Mouse (Mus musculus) hindlimb bud, embryonic 11.5 days (tissue): Measurements from ENCODE around the gene Pakap.
A peak's percentile ranks its signal among the peaks of the same experiment; 100 is the strongest.

Experiments
- DNase-seq: peaks from one replicate; pipeline ENCODE4 v3.0.0-alpha.2; 2012; ENCODE audit warnings: low read depth, low spot score; ENCODE audit errors: extremely low spot score

The Pakap gene

GRCm38 (mm10) chr4:57570229-57570628, 2.2 kb downstream of the Pakap start:
- no peak for DNase-seq

- no peak for DNase-seq
These were observed 6.2 kb downstream of the Pakap start for GRCm38 (mm10) chr4:57574181-57574580.

GRCm38 (mm10) chr4:57574646-57575045, 6.7 kb downstream of the Pakap start:
- DNase-seq, result no peak

GRCm38 (mm10) chr4:57575686-57576085, 7.7 kb downstream of the Pakap start:
- DNase-seq, result no peak

- no peak for DNase-seq
These were observed 8.1 kb downstream of the Pakap start for GRCm38 (mm10) chr4:57576095-57576494.

- no peak for DNase-seq
These were observed 11.7 kb downstream of the Pakap start for GRCm38 (mm10) chr4:57579683-57580082.

GRCm38 (mm10) chr4:57585281-57585800, 17.4 kb downstream of the Pakap start:
- no peak for DNase-seq

GRCm38 (mm10) chr4:57586933-57587658, 19.1 kb downstream of the Pakap start:
- DNase-seq, result no peak

- DNase-seq, result no peak
These were observed 20.4 kb downstream of the Pakap start for GRCm38 (mm10) chr4:57588356-57588755.

- no peak for DNase-seq
These were observed 24.8 kb downstream of the Pakap start for GRCm38 (mm10) chr4:57592751-57593150.

- no peak for DNase-seq
These were observed 32.0 kb downstream of the Pakap start for GRCm38 (mm10) chr4:57599946-57600345.

- no peak for DNase-seq
These were observed 32.9 kb downstream of the Pakap start for GRCm38 (mm10) chr4:57600685-57601457.

- no peak for DNase-seq
These were observed 33.5 kb downstream of the Pakap start for GRCm38 (mm10) chr4:57601458-57601835.

GRCm38 (mm10) chr4:57601903-57602617, 34.1 kb downstream of the Pakap start:
- no peak for DNase-seq

- DNase-seq, result no peak
These were observed 38.3 kb downstream of the Pakap start for GRCm38 (mm10) chr4:57606258-57606657.

GRCm38 (mm10) chr4:57607247-57607942, 39.4 kb downstream of the Pakap start:
- DNase-seq, result peak; percentile 73

GRCm38 (mm10) chr4:57611303-57612077, 43.5 kb downstream of the Pakap start:
- DNase-seq, result peak; percentile 57

- no peak for DNase-seq
These were observed 44.7 kb downstream of the Pakap start for GRCm38 (mm10) chr4:57612716-57613115.

- DNase-seq, result no peak
These were observed 46.7 kb downstream of the Pakap start for GRCm38 (mm10) chr4:57614686-57615085.

- no peak for DNase-seq
These were observed 50.8 kb downstream of the Pakap start for GRCm38 (mm10) chr4:57618743-57619142.
